Mouse (Mus musculus) small intestine, adult 2 months (tissue): ENCODE results near the gene Vhl. TPM values are rescaled to one million over a fixed set of nuclear protein-coding genes. Genes with fewer than 3 reads are reported as not detected.

ENCODE experiments used
- H3K27ac ChIP-seq: fragments of 200-500 bp; 2 replicates; pipeline ENCODE4 v1.5.1; 2012; ENCODE audit warnings: low read depth, low read length, control low read depth, inconsistent platforms; ENCODE audit not compliant: insufficient read depth
- H3K27me3 ChIP-seq: fragments of 200-500 bp; 2 replicates; pipeline ENCODE4 v1.6.1; 2012; ENCODE audit warnings: mild to moderate bottlenecking, moderate library complexity, low read length, inconsistent platforms; ENCODE audit not compliant: control insufficient read depth, insufficient read depth
- H3K36me3 ChIP-seq: fragments of 200-500 bp; 2 replicates; pipeline ENCODE4 v1.6.1; 2012; ENCODE audit warnings: mild to moderate bottlenecking, low read length, control low read depth, inconsistent platforms; ENCODE audit not compliant: control insufficient read depth, insufficient read depth
- H3K4me1 ChIP-seq: fragments of 200-500 bp; 2 replicates; pipeline ENCODE4 v1.6.1; 2012; ENCODE audit warnings: low read length, inconsistent platforms, mixed read lengths; ENCODE audit not compliant: control insufficient read depth, insufficient read depth, insufficient read length
- H3K4me3 ChIP-seq: fragments of 200-500 bp; 2 replicates; pipeline ENCODE4 v1.5.1; 2012; ENCODE audit warnings: low read depth, mild to moderate bottlenecking, control low read depth, inconsistent platforms, low read length, moderate library complexity
- CTCF ChIP-seq: fragments of 200-500 bp; IDR thresholded peaks from 2 replicates; pipeline ENCODE4 v1.5.1; 2012; ENCODE audit warnings: low read depth, mild to moderate bottlenecking, control low read depth, inconsistent platforms, low read length, moderate library complexity, mixed read lengths; ENCODE audit not compliant: insufficient replicate concordance, insufficient read length; ENCODE audit errors: extremely low read depth
- POLR2A ChIP-seq: fragments of 200-500 bp; IDR thresholded peaks from 2 replicates; pipeline ENCODE4 v1.6.1; 2012; ENCODE audit warnings: low read depth, mild to moderate bottlenecking, control low read depth, inconsistent platforms, low read length, moderate library complexity
- WGBS: fragments of 180-500 bp; shearing (Covaris S2); methylation state at CpG from one replicate; pipeline ENCODE4 v1.1.7; 2018; 5-methylcytosine and 5-hydroxymethylcytosine counted together
- polyA plus RNA-seq: library from polyadenylated mRNA; depleted of rRNA; stranded (reverse); fragments of >200 nt; gene quantifications from 2 replicates; pipeline ENCODE4 v1.2.3, GENCODE M21; 2012

Vhl gene
- polyA plus RNA-seq, 1 experiment, result 7.8 TPM

DNA sequence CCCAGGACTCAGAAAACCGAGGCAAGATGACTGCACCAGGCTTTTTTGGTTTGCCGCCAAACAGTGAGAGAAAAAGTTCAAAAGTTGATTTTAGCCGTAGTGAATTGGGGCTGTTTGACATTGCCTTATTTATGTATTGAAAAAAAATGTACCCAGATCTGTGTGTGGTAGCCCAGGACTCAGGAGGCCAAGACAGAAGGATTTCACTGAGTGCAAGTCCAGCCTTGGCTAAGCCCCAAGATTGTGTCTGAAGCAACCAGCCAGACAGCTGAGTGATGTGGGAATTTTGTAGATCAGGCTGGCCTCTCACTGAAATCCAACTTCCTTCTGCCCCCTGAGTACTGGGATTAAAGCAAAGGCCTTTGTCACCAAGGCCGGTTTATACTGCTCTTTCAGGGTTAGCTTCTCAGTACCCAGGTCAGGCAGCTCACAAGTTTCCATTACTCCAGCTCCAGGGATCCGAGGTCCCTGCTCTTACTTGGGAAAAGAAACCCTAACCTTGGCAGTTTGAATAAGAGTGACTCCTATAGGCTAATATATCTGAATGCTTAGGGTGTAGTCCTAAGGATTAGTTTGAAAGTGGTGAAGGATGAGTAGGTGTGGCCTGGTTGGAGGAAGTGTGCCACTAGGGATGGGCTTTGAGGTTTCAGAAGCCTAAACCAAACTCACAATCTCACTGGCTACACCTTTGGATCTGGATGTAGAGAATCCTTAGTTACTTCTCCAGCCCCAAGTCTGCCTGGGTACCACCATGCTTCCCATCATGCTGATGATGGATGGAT lies 1.4 kb downstream of the Vhl start:
- no peak for TF ChIP-seq POLR2A
- TF ChIP-seq CTCF, result no peak
- Histone ChIP-seq H3K4me3 (peak overlapping the region; percentile 81), H3K27me3 (no peaks in the 10 kb centered on the region), H3K36me3 (peaks cover 22% of the 10 kb centered on the region), H3K27ac (no peak overlapping the region), H3K4me1 (peaks cover 8% of the 10 kb centered on the region; the same call in 1 of the 2 replicates)
- 29% methylated on average over 5 of the region's 5 CpGs for whole genome bisulfite sequencing

DNA sequence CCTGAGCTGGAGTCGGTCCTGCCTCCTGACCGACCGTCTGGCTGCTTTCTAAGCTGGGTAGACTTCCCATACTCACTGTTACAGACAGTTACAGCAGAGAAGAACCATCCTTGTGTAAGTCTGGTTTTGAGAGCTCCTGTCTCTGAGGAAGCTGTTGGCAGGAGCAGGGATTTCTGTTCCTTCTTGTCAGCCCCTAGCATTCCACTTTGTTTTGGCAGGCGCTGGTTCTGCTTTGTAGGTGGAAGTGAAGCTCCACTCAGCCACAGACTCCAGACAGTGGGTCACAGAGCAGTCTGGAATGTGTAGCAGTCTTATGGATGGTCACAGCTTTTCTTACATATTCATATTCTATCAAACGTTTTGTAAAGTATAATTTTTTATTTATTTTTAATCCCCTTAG lies 6.6 kb downstream of the Vhl start:
- Histone ChIP-seq H3K27ac (no peak overlapping the region), H3K27me3 (no peaks in the 10 kb centered on the region), H3K36me3 (peaks cover 44% of the 10 kb centered on the region), H3K4me1 (no peaks in the 10 kb centered on the region; the same call in 1 of the 2 replicates), H3K4me3 (no peak overlapping the region)
- TF ChIP-seq POLR2A (no peak), CTCF (no peak)
- WGBS, result 71% methylated on average over 5 of the region's 5 CpGs

DNA sequence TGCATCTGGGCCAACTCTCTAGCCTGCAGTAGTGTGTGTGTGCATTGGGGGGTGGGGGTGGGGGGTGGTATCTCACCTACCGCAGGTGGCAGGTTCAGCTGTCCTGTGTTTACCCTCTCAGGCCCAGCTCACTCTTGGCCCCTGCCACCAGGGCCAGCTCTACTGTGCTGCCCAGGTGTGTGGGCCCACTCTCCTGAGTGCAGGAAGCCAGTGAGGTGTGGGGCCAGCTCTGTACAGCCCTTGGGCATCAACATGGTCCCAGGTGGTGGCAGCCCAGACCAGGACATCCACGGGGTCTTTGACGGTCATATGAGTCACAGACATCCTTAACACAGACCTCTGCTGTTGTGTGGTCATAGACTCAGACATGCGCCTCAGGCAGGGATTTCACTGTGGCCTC lies 9.1 kb downstream of the Vhl start:
- H3K27ac ChIP-seq, result no peak overlapping the region
- H3K4me3 ChIP-seq, result no peak overlapping the region
- TF ChIP-seq POLR2A (no peak), CTCF (no peak)
- 83% methylated on average over 4 of the region's 4 CpGs for WGBS
- peaks cover 42% of the 10 kb centered on the region for H3K36me3 ChIP-seq
- H3K4me1 ChIP-seq, result no peaks in the 10 kb centered on the region; the same call in 1 of the 2 replicates
- H3K27me3 ChIP-seq, result no peaks in the 10 kb centered on the region

DNA sequence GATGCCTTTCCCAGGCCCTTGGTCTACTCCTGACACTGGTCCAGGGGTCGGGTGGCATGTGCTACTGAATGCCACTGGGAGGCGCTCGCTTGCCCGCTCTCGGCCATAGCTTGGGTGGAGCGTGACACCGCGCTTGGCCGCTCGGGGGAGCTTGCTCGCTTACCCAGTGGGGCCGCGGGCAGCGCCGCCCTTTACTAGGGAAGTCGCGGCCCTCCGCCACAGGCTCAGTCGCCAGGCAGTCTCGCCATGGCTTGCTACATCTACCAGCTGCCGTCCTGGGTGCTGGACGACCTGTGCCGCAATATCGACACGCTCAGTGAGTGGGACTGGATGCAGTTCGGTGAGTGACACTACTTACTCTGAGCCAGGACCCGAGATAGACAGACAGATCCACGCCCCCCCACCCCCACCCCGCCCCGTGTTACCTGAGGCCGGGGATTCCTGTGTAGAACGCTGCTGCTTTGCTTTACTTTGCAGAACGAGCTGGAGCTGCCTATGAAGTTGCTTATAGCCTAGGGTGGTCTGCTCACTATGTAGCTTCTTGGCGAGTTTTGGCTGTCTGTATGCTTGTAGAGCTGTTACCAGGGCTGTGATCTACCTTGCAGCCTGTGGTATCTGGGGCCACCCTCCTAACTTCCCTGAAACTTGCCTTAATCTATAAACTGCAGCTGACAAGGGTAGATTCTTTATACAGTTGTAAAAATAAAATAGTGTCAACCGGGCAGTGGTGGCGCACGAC lies 14.7 kb downstream of the Vhl start, which contains the start of gene Irak2:
TSS of gene Irak2 (plus strand) at position 166 of the 739 bp plus-strand sequence.
- peak; percentile 98 for TF ChIP-seq CTCF
- peak; percentile 95 for TF ChIP-seq POLR2A
- peak within 1 kb of the TSS; percentile 93 for H3K4me3 ChIP-seq
- peak within 1 kb of the TSS; percentile 86 for H3K27ac ChIP-seq
- H3K4me1 ChIP-seq, result peaks cover 13% of the 10 kb centered on the region; the same call in 1 of the 2 replicates
- no peaks in the 10 kb centered on the region for H3K27me3 ChIP-seq
- peaks cover 7% of the 10 kb centered on the region for H3K36me3 ChIP-seq
- WGBS, result 3% methylated on average over 37 of the region's 37 CpGs

DNA sequence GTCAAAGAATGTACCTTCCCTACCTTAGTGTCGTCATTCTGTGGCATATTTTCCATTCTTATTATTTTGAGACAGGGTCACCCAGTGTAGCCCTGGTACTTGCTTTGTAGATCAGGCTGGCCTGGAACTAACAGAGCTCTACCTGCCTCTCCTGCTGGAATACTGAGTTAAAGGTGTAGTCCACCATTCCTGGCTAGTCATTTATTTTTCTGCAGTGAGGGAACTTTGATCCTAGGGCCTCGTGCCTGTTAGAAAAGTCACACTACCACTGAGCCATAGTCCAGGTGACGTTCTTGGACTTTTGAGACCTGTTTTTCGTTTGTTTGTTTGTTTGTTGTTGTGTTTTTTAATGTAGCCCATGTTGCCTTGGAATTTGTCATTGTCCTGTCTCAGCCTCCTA lies 15.4 kb downstream of the Vhl start:
- H3K27ac ChIP-seq, result peak overlapping the region; percentile 85
- H3K4me1 ChIP-seq, result peaks cover 16% of the 10 kb centered on the region; the same call in 1 of the 2 replicates
- H3K36me3 ChIP-seq, result peaks cover 7% of the 10 kb centered on the region
- peak overlapping the region; percentile 53; the same call in 1 of the 2 replicates for H3K4me3 ChIP-seq
- WGBS, result 31% methylated on average over 4 of the region's 4 CpGs
- no peak for TF ChIP-seq POLR2A
- TF ChIP-seq CTCF, result no peak
- no peaks in the 10 kb centered on the region for H3K27me3 ChIP-seq

DNA sequence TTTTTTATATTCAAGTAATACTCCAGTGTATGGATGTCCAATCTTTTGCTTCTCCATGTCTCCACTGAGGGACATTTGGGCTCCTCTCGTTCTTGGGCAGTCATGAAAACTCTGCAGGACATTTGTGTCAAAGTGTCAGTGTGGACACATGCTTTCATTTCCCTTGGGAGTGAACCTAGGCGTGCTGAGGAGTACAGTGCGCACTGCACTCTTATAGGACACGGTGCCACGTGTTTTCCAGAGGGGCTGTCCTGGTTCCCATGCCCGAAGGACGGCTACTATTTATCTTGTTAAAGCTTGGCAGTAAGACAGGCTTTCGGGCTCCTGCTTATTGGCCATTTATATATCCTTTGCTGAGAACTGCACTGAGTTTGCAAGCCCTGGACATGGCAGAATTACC lies 18.8 kb downstream of the Vhl start:
- no peak for TF ChIP-seq CTCF
- no peak for TF ChIP-seq POLR2A
- 79% methylated on average over 8 of the region's 8 CpGs for WGBS

DNA sequence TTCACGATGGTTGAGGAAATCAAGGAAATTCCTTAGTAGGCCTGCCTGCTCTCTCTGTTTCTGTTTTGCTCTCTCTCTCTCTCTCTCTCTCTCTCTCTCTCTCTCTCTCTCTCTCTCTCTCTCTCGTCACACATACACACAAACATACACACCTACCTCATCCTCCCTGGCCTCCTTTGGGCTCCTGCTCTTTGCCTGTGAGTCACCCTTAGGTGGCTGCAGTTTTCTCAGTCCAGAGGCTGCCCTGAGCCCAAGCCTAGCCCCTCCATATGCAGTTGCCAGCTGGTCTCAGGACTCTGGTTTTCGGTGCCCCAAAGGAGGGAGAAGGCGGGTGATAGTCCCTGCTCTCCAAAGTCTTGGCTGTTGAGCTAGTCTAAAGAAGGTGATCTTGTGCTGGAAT lies 19.3 kb downstream of the Vhl start:
- 68% methylated on average over 4 of the region's 4 CpGs for WGBS
- H3K36me3 ChIP-seq, result peaks cover 23% of the 10 kb centered on the region
- H3K4me3 ChIP-seq, result no peak overlapping the region
- TF ChIP-seq POLR2A (no peak), CTCF (no peak)
- peak overlapping the region; percentile 41; the same call in 1 of the 2 replicates for H3K27ac ChIP-seq
- no peaks in the 10 kb centered on the region for H3K27me3 ChIP-seq
- H3K4me1 ChIP-seq, result peaks cover 25% of the 10 kb centered on the region; the same call in 1 of the 2 replicates

More for the DNA sequence above, 18.8 kb downstream of the Vhl start:
- Histone ChIP-seq H3K4me3 (no peak overlapping the region), H3K27ac (peak overlapping the region; percentile 41; the same call in 1 of the 2 replicates), H3K27me3 (no peaks in the 10 kb centered on the region), H3K4me1 (peaks cover 25% of the 10 kb centered on the region; the same call in 1 of the 2 replicates), H3K36me3 (peaks cover 20% of the 10 kb centered on the region)
